Mouse (Mus musculus) myocyte (in vitro differentiated cells): ENCODE data around the gene Gm29427.

ENCODE experiments used
- E2F4 ChIP-seq: IDR thresholded peaks from one replicate; pipeline ENCODE4 v1.6.1; 2011; ENCODE audit warnings: mild to moderate bottlenecking, control low read depth, moderate library complexity; ENCODE audit not compliant: insufficient read depth
- MAX ChIP-seq: IDR thresholded peaks from one replicate; pipeline ENCODE4 v1.6.1; 2011; ENCODE audit warnings: low read depth, mild to moderate bottlenecking, control low read depth
- MYOG ChIP-seq, 3 experiments: IDR thresholded peaks; one replicate each; pipeline ENCODE4 v1.6.1; 2011; ENCODE audit warnings: control low read depth in 2 of 3, low read depth in 2 of 3, mild to moderate bottlenecking in 2 of 3; ENCODE audit not compliant: insufficient read length in 2 of 3, control insufficient read depth in 1 of 3, insufficient read depth in 1 of 3
- POLR2A ChIP-seq: IDR thresholded peaks from one replicate; pipeline ENCODE4 v1.6.1; 2011; ENCODE audit warnings: low read depth, mild to moderate bottlenecking, control low read depth, moderate library complexity; ENCODE audit not compliant: insufficient read length
- SRF ChIP-seq: IDR thresholded peaks from one replicate; pipeline ENCODE4 v1.6.1; 2011; ENCODE audit warnings: low read depth; ENCODE audit not compliant: control insufficient read depth, insufficient read length

GRCm38 (mm10) chr1:130761597-130761996, 46.0 kb upstream of the Gm29427 start:
- TF ChIP-seq MYOG (IDR thresholded peaks at IDR 0.05; ENCODE audit: control insufficient read depth in 1 of 3, insufficient read depth in 1 of 3, insufficient read length in 2 of 3, low read depth in 2 of 3) (no peak), POLR2A (no peak), E2F4 (no peak), MAX (no peak), SRF (no peak)
